Mouse (Mus musculus) forebrain, embryonic 13.5 days (tissue): ENCODE data around the gene Nme6. TPM values are rescaled to one million over a fixed set of nuclear protein-coding genes. Genes with fewer than 3 reads are reported as not detected.

ENCODE experiments used
- ATAC-seq: fragments of 200-750 bp; cut with Nextera tagmentation; 2 replicates; pipeline ENCODE4 v1.8.0; 2017
- H3K27ac ChIP-seq: fragments of 300-500 bp; sonication (generic); 2 replicates; pipeline ENCODE4 v1.5.1; 2015; ENCODE audit warnings: inconsistent platforms, mild to moderate bottlenecking, moderate library complexity
- H3K27me3 ChIP-seq: fragments of 300-500 bp; sonication (generic); 2 replicates; pipeline ENCODE4 v1.6.1; 2015; ENCODE audit warnings: mild to moderate bottlenecking, inconsistent platforms
- H3K36me3 ChIP-seq: fragments of 300-500 bp; sonication (generic); 2 replicates; pipeline ENCODE4 v1.6.1; 2015; ENCODE audit warnings: mild to moderate bottlenecking, inconsistent platforms; ENCODE audit not compliant: poor library complexity, severe bottlenecking
- H3K4me1 ChIP-seq: fragments of 300-500 bp; sonication (generic); 2 replicates; pipeline ENCODE4 v1.6.1; 2015; ENCODE audit warnings: inconsistent platforms
- H3K4me2 ChIP-seq: fragments of 300-500 bp; sonication (generic); 2 replicates; pipeline ENCODE4 v1.6.1; 2015; ENCODE audit warnings: inconsistent platforms, mild to moderate bottlenecking, moderate library complexity
- H3K4me3 ChIP-seq: fragments of 300-500 bp; sonication (generic); 2 replicates; pipeline ENCODE4 v1.5.1; 2015; ENCODE audit warnings: mild to moderate bottlenecking, inconsistent platforms
- H3K9ac ChIP-seq: fragments of 300-500 bp; sonication (generic); 2 replicates; pipeline ENCODE4 v1.6.1; 2015; ENCODE audit warnings: mild to moderate bottlenecking, inconsistent platforms
- H3K9me3 ChIP-seq: fragments of 300-500 bp; sonication (generic); replicated peaks from 2 replicates; pipeline ENCODE4 v1.6.1; 2016; ENCODE audit warnings: inconsistent platforms
- WGBS: fragments of 180-500 bp; shearing (Covaris S2); methylation state at CpG from one replicate; pipeline ENCODE4 v1.1.7; 2015; 5-methylcytosine and 5-hydroxymethylcytosine counted together
- polyA plus RNA-seq: library from polyadenylated mRNA; unstranded; fragments of >200 nt; fragmentation: Nextera tagmentation; extraction: Ambion mirVana; gene quantifications from 2 replicates; pipeline ENCODE4 v1.2.1, GENCODE M21; 2015

Nme6 gene
- polyA plus RNA-seq, 1 experiment from 2014 or later, result 76.4 TPM

- Histone ChIP-seq H3K4me3 (no peak overlapping the region), H3K9me3 (no peaks in the 10 kb centered on the region), H3K4me2 (no peak overlapping the region), H3K27me3 (no peaks in the 10 kb centered on the region), H3K4me1 (no peaks in the 10 kb centered on the region), H3K36me3 (peaks cover 6% of the 10 kb centered on the region; the same call in 1 of the 2 replicates), H3K27ac (no peak overlapping the region), H3K9ac (no peak overlapping the region)
- WGBS, result 76% methylated on average over 4 of the region's 4 CpGs
- ATAC-seq, result no peak
Measured at GRCm38 (mm10) chr9:109825739-109826138, 6.8 kb upstream of the Nme6 start.

DNA sequence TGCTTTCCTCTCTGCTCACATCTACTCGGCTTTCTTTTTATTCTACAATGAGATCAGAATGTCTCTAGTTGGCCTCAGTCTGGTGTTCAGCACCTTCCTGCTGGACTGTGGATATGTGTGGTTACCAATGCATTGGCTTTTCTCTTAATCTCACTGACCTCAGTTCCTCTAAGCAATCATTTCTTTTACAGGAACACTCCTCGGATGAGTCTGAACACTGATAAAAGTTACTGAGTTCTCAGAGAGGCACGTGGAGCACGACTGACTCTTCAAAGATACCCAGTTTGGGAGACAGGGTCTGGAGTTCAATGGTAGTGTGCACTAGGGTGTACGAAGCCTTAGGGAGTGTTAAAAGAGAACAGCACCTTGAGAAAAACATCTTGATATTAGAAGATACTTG lies 6.4 kb upstream of the Nme6 start:
- Histone ChIP-seq H3K9ac (no peak overlapping the region), H3K9me3 (no peaks in the 10 kb centered on the region), H3K4me1 (no peaks in the 10 kb centered on the region), H3K4me3 (no peak overlapping the region), H3K27ac (no peak overlapping the region), H3K36me3 (peaks cover 7% of the 10 kb centered on the region; the same call in 1 of the 2 replicates), H3K4me2 (no peak overlapping the region), H3K27me3 (no peaks in the 10 kb centered on the region)
- 73% methylated on average over 5 of the region's 5 CpGs for WGBS
- ATAC-seq, result no peak

- Histone ChIP-seq H3K27ac (no peak overlapping the region), H3K27me3 (no peaks in the 10 kb centered on the region), H3K4me1 (peaks cover 14% of the 10 kb centered on the region), H3K4me2 (peak overlapping the region; percentile 89), H3K9ac (peak overlapping the region; percentile 73), H3K4me3 (peak overlapping the region; percentile 62), H3K9me3 (no peaks in the 10 kb centered on the region), H3K36me3 (peaks cover 31% of the 10 kb centered on the region)
- peak; percentile 60 for ATAC-seq
- WGBS, result 10% methylated on average over 6 of the region's 6 CpGs
Measured at GRCm38 (mm10) chr9:109833088-109833412, 501 bp downstream of the Nme6 start.

- Histone ChIP-seq H3K9ac (no peak within 1 kb of the TSS), H3K4me2 (no peak within 1 kb of the TSS), H3K27me3 (no peaks in the 10 kb centered on the region), H3K27ac (no peak within 1 kb of the TSS), H3K4me3 (no peak within 1 kb of the TSS), H3K9me3 (no peaks in the 10 kb centered on the region), H3K36me3 (peaks cover 7% of the 10 kb centered on the region), H3K4me1 (no peaks in the 10 kb centered on the region)
- WGBS, result 76% methylated on average over 6 of the region's 6 CpGs
- no peak for ATAC-seq
Measured at GRCm38 (mm10) chr9:109849312-109849758, 16.8 kb downstream of the Nme6 start, which contains the start of gene Camp. Gene Camp, minus strand, starts transcription at chr9:109849617.

- peaks cover 5% of the 10 kb centered on the region for H3K36me3 ChIP-seq
- no peak for ATAC-seq
- H3K9me3 ChIP-seq, result no peaks in the 10 kb centered on the region
- no peaks in the 10 kb centered on the region for H3K27me3 ChIP-seq
- H3K4me3 ChIP-seq, result no peak overlapping the region
- no peaks in the 10 kb centered on the region for H3K4me1 ChIP-seq
- no peak overlapping the region for H3K9ac ChIP-seq
- H3K27ac ChIP-seq, result no peak overlapping the region
- 85% methylated on average over 5 of the region's 5 CpGs for whole genome bisulfite sequencing
- H3K4me2 ChIP-seq, result no peak overlapping the region
Measured at GRCm38 (mm10) chr9:109850099-109850498, 17.6 kb downstream of the Nme6 start.

- Histone ChIP-seq H3K4me3 (no peak overlapping the region), H3K36me3 (no peaks in the 10 kb centered on the region), H3K4me2 (no peak overlapping the region), H3K9me3 (no peaks in the 10 kb centered on the region), H3K4me1 (no peaks in the 10 kb centered on the region), H3K27ac (no peak overlapping the region), H3K9ac (no peak overlapping the region), H3K27me3 (no peaks in the 10 kb centered on the region)
- WGBS, result 87% methylated on average over 2 of the region's 2 CpGs
- ATAC-seq, result no peak
Measured at GRCm38 (mm10) chr9:109854341-109854740, 21.8 kb downstream of the Nme6 start.

DNA sequence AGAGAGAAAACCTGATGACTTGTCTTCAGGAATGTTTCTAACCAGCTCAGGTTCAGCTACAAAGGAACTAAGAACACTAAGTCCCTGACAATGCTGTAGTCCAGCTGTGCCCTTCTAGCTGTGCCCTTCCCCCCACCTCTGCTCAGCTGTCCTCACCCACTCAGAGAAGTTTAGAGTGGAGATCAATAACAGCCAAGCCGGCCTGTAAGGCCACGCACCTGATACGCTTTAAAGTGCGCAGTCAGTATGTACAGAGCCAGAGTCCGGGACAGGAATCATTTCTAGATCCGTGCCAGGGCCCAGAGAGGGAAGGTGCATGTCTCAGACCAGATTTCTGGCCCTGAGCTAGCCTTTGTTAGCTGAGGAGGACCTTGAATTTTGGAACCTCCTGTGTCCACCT lies 23.4 kb downstream of the Nme6 start:
- no peaks in the 10 kb centered on the region for H3K9me3 ChIP-seq
- no peak for ATAC-seq
- no peaks in the 10 kb centered on the region for H3K36me3 ChIP-seq
- H3K9ac ChIP-seq, result no peak overlapping the region
- 79% methylated on average over 6 of the region's 6 CpGs for WGBS
- no peaks in the 10 kb centered on the region for H3K27me3 ChIP-seq
- no peaks in the 10 kb centered on the region for H3K4me1 ChIP-seq
- no peak overlapping the region for H3K27ac ChIP-seq
- no peak overlapping the region for H3K4me2 ChIP-seq
- H3K4me3 ChIP-seq, result no peak overlapping the region

DNA sequence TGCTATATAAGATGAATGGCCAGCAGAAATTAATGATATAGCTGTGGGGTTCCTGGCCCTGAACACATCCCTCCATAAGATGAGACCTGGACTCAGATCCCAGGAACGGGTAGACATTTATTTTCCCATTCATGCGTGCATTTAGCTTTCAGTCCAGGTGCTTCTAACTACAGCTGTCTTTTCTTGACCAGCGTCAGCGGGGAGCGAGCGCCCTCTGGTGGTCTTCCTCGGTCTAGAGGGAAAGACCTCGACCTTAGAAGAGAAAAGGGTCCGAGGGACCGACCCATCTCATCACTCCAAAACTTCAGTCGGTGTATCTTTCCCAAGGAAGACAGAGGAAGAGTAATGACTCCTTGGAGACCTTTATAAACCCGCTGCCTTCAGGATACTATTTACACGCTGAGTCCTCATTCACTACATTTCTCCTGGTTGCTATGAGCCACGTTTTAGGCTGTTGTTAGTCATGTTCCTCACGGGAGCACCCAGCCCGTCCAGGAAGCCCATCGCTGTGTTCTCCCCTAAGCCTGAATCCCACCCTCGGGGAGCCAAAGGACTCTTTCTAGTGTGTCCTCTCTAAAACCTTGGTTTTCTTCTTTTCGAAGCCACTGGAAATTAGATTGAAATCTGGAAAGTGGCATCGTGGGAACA lies 30.0 kb downstream of the Nme6 start:
- WGBS, result 18% methylated on average over 20 of the region's 20 CpGs
- H3K27me3 ChIP-seq, result 0 out of 2 replicates have a peak, but pooled peaks cover 2% of the 10 kb centered on the region
- peak; percentile 45 for ATAC-seq
- no peak overlapping the region for H3K27ac ChIP-seq
- H3K4me3 ChIP-seq, result no peak overlapping the region
- H3K36me3 ChIP-seq, result no peaks in the 10 kb centered on the region
- H3K4me1 ChIP-seq, result no peaks in the 10 kb centered on the region
- no peaks in the 10 kb centered on the region for H3K9me3 ChIP-seq
- peak overlapping the region; percentile 39 for H3K4me2 ChIP-seq
- H3K9ac ChIP-seq, result no peak overlapping the region

GRCm38 (mm10) chr9:109863085-109863484 lies 30.5 kb downstream of the Nme6 start:
- Histone ChIP-seq H3K9me3 (no peaks in the 10 kb centered on the region), H3K4me1 (no peaks in the 10 kb centered on the region), H3K4me3 (no peak overlapping the region), H3K4me2 (no peak overlapping the region), H3K27me3 (0 out of 2 replicates have a peak, but pooled peaks cover 2% of the 10 kb centered on the region), H3K36me3 (no peaks in the 10 kb centered on the region), H3K9ac (no peak overlapping the region), H3K27ac (no peak overlapping the region)
- WGBS, result 45% methylated on average over 3 of the region's 3 CpGs
- ATAC-seq, result no peak

- WGBS, result 82% methylated on average over 2 of the region's 2 CpGs
- no peak overlapping the region for H3K9ac ChIP-seq
- H3K9me3 ChIP-seq, result no peaks in the 10 kb centered on the region
- ATAC-seq, result no peak
- no peak overlapping the region for H3K27ac ChIP-seq
- H3K4me1 ChIP-seq, result no peaks in the 10 kb centered on the region
- no peaks in the 10 kb centered on the region for H3K36me3 ChIP-seq
- H3K4me3 ChIP-seq, result no peak overlapping the region
- H3K4me2 ChIP-seq, result no peak overlapping the region
- H3K27me3 ChIP-seq, result 0 out of 2 replicates have a peak, but pooled peaks cover 2% of the 10 kb centered on the region
Measured at GRCm38 (mm10) chr9:109866218-109866617, 33.7 kb downstream of the Nme6 start.

- Histone ChIP-seq H3K27ac (no peak overlapping the region), H3K4me3 (no peak overlapping the region), H3K36me3 (no peaks in the 10 kb centered on the region), H3K4me2 (no peak overlapping the region), H3K9me3 (no peaks in the 10 kb centered on the region), H3K27me3 (no peaks in the 10 kb centered on the region), H3K9ac (no peak overlapping the region), H3K4me1 (no peaks in the 10 kb centered on the region)
- no peak for ATAC-seq
- 51% methylated on average over 6 of the region's 6 CpGs for WGBS
Measured at GRCm38 (mm10) chr9:109870983-109871572, 38.5 kb downstream of the Nme6 start.

DNA sequence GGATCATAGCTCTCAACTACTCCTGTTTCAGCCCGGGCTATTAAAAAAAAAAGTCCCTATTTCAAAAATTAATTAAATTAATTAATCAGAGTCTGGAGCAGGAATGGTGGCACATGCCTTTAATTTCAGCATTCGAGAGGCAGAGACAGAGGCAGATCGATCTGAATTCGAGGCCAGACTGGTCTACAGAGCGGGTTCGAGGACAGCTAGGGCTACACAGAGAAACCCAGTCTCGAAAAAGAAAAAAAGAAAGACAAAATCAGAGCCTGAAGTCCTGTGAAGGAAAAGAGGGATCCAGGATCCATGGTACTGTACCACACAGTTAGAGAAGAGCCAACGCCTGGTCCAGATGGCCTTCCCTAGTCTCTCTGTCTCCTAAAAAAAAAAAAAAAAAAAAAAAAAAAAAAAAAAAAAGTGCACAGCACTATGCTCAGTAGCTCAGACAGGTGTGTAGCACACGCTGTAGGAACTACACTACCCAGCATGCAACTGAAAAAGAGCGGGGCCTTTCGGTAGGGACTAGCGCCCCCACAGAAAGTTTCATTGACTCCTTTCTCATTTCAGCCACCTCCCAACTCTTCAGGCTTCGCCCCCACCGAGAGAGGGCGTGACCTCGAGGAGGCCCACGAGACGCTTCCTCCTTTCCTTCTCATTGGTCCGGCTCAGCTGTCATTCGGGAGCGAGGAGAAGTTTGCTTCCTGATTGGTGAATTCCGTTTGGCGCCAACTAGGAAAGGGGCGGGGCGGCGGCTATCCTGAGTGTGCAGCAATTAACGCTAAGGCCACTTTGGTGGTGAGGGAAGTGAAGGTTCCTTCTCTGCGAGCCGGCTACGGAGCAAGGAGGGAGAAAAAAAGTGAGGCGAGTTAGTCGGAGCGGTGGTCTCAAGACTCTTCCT lies 42.5 kb downstream of the Nme6 start, which contains the start of gene Cdc25a:
TSS of gene Cdc25a (plus strand) at position 783 of the 895 bp plus-strand sequence.
- peak within 1 kb of the TSS; percentile 98 for H3K4me3 ChIP-seq
- H3K4me1 ChIP-seq, result peaks cover 18% of the 10 kb centered on the region
- H3K9me3 ChIP-seq, result no peaks in the 10 kb centered on the region
- H3K36me3 ChIP-seq, result peaks cover 25% of the 10 kb centered on the region
- H3K27ac ChIP-seq, result peak within 1 kb of the TSS; percentile 85
- ATAC-seq, result peak; percentile 95
- WGBS, result 5% methylated on average over 33 of the region's 33 CpGs
- no peaks in the 10 kb centered on the region for H3K27me3 ChIP-seq
- peak within 1 kb of the TSS; percentile 81 for H3K4me2 ChIP-seq
- peak within 1 kb of the TSS; percentile 97 for H3K9ac ChIP-seq
